Mouse (Mus musculus): ENCODE measurements around the gene Stk32c.

- no peak for TF ChIP-seq CTCF (IDR thresholded peaks at IDR 0.05; ENCODE audit: extremely low read depth, insufficient read depth, low read length)
- TF ChIP-seq POLR2A (IDR thresholded peaks at IDR 0.05; ENCODE audit: extremely low read depth, insufficient read depth, low read length) = no peak
These were observed 3.4 kb upstream of the Stk32c start for GRCm38 (mm10) chr7:139216464-139216863.
